Mouse (Mus musculus) frontal cortex, adult (tissue): ENCODE measurements at regions not wholly inside any gene's neighbourhood (a gene's known extent, or its start where the extent isn't known, plus 50 kb on each side); places are given as distances from the start of the nearest gene placed in this dataset.

ENCODE experiments used
- ATAC-seq: cut with Nextera tagmentation; 2 replicates; pipeline ENCODE4 v1.9.2; 2017; ENCODE audit warnings: mild to moderate bottlenecking, moderate library complexity, mixed read lengths; ENCODE audit not compliant: low TSS enrichment

DNA sequence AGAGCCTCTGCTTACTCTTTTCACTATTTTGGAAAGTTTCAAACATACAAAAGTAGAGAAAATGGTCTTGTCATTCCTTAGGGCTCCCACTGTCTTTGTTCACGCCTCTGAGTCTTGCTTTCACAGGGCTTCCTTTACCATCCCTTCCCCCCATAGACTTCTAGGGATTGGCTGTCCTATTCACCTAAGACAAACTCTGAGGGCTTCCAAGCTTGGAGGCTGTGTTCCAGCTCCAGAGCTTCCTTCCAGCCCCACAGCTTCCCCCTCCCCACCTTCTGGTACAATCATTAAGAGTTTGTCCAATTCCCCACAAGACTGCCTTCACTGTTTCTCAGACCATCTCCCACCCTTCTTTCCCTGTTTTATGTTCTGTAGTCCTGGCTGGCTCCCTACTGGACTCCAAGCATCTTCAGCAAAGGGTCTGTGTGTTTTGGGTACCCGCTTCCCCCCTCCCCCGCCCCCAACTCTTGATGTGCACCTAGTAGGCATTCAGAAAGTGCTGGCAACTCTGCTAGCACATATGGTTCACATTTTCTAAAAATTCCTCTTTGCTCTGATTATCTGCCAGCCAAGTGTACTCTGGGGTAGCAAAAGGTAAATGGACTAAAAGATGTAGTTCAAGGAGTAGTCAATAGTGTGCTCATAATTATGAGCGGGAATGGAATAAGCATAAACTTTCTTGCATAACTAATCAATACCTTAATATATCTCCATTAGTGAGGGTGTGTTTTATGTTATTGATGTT is 344.0 kb downstream of the Slc4a3 start:
- ATAC-seq: no peak

DNA sequence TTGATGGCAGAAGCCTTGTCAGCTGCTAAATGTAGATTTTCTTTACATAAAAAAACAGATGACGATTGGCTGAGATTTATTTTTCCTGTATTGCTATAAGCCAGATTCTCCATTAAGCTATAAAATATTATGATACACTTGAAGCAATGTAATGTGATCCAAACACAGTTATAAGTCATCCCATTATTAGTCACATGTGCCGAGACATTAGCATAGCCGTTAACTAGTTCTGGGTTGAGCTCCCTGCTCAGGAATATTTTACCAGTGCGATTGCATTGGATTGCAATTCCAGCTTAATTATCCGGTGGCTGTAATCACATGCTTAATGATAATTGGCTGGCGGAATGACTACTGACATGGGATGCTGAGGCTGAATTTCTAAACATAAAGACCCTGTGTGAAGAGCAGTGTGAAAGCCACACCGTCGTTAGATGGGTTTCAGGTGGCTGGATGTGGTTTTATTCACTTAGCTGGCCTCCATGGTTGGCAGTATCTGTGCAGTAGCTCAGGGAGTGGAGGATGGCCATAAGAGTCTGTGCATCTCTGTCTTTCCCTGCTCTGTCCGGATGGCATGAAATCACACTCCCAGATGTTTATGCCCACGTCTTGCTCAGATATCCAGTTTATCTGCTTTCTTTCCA is 344.7 kb downstream of the Slc4a3 start:
- no peak for ATAC-seq

DNA sequence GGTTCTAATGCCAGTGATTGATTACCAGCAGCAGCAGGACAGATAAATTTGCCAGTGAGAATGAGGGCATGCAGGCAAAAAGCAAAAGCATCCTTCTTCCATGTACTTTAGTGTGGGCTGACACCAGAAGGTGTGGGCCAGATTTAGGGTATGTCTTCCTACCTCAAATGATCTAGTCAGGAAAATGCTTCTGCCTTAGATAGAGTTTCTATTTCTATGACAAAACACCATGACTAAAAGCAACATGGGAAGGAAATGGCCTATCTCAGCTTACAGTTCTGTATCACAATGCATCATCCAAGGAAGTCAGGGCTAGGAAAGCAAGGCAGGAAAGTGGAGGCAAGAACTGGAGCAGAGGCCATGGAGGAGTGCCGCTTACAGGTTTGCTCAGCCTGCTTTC is 349.5 kb downstream of the Slc4a3 start:
- peak; percentile 89 for ATAC-seq

DNA sequence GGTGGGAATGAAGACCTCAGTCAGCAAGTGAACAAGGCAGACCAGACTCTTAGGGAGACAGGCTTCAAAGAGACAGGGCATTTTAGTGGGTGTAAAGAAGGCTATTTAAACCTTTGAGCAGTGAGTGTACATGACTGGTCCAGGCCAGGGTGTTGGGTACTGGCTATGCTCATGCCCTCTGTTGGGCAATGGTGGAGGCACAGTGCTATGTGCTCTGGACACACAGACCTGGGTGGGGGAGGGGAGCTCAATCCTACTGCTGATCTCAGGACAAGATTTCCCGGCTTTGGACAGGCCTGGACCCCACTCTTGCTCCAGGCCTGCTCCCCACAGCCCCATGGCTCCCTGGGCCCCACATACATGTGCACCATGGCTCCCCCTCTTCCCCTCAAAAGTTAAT is 355.1 kb downstream of the Slc4a3 start:
- 0 out of 2 replicates have a peak, but pooled peaks have one; percentile 31 for ATAC-seq

DNA sequence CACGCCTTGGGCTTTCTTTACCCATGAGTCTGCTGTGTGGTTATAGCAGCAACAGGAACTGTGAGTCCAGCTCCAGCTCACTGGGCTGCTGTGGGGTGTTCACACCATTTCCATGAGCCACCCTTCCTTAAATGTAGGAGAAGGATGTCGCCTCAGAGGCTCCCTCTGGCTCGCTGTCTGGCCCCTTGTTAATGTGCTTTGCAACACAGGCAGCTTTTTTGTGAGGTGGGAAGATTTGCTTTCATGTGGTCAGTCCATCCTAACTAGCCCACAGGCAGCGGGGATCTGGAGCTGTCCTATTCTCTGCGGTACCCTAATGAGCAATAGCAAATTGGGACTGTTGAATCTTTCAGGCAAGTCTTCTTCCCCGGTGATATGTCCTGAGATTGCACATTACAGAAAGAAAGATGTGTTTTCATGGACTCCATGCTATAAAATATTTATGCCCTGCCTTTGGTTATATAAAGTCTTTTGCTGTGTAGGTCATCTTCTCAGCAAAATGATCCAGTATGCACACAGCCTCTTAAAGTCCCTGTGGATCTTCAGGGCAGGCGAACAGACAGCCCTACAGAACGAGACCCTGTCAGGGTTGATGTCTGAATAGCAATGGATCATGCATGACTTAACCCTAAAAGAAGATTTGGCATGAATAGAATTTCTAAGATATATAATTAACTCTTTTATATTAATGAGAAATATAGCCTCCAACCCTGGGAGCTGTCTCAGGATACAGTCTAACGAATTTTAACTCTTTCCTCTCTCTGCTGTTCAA is 359.8 kb downstream of the Slc4a3 start:
- no peak for ATAC-seq

DNA sequence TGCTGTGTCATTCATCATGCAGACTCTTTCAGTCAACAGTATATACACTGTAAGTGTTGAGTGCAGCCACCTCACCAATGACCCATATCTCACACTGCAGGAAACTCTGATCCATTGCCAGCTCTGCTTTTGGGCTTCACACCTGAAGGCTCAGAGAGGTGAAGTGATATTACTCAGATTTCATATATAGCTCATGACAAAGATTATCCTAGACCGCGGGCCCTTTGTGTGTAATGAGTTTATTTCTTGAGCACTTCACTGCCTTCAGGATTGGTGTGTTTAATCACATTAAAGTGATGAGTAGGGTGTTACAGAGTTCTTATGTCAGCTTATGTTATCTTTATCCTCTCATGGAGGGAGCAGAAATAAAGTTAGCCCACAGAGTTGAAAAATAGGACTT is 369.2 kb downstream of the Slc4a3 start:
- no peak for ATAC-seq

DNA sequence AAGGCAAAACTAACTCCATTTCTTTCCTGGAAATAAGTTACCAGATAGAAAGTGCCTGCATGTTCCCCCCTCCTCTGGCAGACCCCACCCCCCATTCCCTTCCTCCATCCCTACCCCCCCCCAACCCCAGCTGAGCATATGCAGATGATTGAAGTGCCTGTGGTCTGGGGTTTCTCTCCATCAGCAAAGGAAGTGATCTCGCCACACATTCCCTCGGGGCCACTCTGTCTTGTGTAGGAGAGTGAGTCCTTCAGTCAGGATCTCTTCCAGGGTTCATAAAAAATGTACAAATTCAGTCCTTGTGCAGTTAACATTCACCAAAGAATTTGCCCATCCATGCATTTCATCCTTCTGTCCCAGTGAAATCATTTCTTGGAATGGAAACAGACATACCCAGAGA is 370.1 kb downstream of the Slc4a3 start:
- ATAC-seq: no peak

DNA sequence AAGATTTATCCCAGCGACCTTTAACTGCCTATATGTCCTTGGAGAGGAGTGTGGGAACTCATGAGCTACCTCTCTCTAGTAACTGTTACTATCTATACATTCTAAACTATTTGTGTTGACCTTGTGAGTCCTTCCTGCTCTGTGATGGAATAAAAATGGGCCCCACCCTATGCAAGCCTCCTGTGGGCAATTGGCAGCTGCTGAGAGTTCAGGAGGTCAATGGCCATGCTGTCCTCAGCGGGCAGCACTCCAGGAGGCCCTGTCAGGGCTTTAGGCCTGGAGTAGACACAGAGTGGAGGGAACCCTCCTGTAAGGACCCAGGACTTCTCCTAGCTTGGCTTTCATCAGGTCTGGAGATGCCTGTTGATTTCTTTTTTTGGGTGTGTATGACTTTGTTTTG is 373.1 kb downstream of the Slc4a3 start:
- no peak for ATAC-seq

DNA sequence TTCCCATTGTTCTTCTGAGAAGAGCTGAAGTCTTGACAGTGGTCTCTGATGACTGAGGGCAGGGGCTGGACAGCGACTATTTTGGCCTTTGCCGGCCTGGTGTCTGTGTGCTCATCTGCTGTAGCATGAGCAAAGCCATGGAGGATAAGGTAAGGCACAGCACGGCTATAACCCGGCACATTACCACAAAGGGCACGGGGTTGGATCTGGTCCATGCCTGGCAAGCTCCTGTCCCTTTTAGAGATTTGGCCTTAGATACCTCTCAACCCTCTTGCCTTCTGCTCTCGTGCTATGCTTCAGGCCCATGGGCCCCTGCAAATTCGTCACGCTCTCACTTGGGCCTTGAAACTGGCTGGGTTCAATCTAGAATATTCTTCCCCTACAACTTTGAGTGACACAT is 379.0 kb downstream of the Slc4a3 start:
- ATAC-seq: no peak

DNA sequence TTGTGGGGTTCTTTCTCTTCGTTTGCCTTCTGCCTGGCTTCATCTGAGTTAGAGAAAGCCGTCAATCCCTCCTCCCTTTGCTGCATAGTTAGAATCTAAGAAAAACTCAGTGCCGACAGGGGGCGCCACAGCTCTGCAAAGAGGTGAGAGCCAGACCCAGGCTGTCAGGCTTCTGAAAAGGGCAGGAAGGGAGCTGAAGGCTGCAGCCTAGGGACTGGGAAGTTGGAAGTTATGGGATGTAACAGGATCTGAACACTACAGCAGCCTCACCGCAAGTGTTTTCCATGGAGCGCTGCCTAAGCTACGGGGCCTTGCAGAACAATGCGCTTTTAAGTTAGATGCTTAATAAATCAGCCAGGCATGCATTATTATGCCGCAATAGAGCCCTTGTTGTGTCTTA is 379.7 kb downstream of the Slc4a3 start:
- ATAC-seq: peak; percentile 97

DNA sequence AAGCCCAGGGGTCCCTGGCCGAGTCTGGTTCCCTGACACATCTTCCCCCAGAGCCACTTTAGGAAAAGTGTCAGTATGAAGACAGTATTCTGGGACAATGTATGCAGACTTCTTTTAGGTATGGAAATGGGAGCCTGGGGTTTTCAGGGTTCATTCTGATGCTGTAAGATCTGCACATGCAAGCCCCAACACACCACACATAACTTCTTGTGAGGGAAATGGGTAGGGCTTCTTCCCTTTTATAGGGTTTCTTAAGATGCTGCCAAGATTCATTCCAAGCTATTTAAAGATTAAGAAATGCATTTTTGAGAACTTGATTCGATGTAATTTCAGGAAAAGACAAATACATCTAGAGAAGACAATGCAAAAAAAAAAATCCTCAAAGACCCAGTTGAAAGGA is 385.8 kb downstream of the Slc4a3 start:
- ATAC-seq: peak; percentile 60

DNA sequence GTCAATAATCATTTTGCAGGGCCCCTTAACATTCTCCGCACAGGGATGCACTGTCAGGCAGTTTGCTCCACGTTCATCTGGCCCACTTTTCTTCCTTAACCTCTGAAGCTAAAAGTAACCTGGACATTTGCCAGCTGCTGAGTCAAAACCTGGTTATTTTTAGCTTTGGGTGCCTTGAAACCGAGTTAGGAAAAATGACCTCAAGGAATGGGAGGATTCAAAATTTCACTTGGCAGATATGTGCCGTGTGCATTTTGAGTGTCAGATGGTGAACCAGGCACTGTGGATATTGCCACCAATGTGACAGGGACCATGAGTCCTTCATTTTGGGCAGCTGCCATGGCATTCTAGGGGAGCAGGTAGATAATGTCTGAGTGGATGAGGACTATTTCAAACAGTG is 387.8 kb downstream of the Slc4a3 start:
- no peak for ATAC-seq

DNA sequence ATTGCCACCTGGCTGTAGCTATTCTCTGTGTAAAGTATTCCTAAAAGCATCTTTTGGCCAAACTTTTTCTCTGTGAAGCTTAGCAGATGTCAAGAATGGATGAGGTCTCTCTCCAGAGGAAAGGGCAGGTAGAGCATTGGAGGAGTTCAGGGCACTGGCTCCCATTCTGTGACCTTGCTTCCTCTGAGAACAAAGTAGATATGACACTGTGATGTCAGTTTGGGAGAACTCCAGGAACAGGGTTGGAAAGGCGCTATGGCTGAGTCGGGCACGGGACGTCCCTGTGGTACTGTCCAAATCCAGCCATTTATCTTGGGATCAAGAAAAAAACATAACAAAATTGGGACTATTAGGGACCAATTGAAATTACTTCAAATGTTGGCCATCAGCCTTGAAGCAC is 388.7 kb downstream of the Slc4a3 start:
- no peak for ATAC-seq

DNA sequence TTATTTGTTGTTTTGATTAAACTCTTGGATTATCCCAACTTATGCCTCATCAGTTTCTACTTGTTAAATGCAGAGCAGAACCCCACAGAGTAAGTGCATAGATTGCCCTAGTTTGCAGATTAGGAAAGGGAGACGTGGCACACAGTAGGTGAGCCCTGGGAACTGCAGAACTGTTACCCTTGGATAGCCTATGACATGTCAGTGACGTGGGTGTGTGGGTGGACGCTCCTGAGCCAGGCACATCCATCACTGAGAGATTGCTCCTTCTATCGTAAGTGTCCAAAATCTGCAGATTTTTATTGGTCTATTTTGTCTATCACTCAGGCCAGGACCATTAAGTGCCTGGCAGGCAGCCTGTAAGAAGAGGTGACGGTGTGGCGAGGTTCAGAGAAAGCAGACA is 389.8 kb downstream of the Slc4a3 start:
- no peak; the same call in 1 of the 2 replicates for ATAC-seq

DNA sequence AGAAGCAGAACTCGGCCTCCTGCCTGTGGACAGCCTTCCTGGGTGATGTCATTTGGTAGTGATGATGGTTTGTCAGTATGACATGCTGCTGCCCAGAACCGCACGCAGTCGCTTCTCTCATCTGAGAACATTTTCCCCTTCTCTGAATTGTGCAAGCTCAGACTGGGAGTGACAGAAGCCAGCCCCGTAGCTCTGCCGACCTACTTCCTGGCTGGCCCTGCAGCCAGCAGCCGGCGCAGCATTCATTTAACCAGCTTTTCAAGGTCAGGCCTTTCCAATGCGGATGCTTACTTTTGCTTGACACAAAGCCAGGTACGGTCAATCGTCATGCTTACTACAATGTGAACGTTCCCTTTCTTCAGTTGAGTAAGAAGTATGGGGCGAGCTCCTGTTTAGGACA is 390.5 kb downstream of the Slc4a3 start:
- ATAC-seq: peak; percentile 79

DNA sequence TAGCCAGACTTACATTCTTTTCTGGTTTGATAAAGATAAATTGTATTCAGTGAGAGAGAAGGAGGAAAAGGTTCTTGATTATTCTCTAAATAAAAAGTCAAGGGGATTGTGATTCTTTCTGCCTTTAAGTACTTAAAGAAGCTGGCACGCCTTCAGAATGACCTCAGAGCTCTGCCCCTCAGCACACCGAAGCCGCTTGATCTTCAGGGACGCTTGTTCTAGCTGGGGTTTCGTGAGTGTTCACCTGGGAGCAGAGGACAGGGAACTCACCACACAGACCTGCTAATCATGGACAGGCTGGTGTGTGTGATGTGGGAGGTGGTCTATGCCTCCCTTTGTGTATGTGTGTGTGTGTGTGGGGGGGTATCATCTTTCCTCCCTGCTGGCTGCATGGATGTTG is 391.3 kb downstream of the Slc4a3 start:
- ATAC-seq: no peak

DNA sequence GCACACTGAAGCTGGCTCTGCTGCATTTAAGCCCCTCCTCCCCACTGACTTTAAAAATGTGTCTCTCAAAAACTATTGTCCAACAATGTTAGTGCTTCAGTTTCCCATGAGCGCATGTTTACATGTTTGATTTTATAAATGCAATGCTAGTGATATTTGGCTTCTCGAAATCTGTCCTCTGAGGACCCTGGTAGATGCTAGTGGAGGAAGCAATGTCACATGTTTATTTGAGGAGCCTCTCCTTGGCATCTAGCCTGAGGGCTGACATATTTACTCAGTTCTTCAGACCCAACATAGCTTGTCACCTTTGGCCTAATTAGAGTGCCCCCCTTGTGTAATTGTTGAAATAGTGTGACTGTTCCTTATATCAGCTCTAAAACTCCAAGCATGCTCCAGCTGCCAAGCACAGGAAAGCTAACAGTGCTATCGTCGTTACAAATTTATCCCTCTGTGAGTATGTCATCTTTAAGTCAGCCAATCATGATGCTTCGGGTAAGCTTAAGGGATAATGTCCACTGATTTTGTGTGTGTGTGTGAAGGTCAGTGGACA is 400.3 kb downstream of the Slc4a3 start:
- no peak for ATAC-seq

DNA sequence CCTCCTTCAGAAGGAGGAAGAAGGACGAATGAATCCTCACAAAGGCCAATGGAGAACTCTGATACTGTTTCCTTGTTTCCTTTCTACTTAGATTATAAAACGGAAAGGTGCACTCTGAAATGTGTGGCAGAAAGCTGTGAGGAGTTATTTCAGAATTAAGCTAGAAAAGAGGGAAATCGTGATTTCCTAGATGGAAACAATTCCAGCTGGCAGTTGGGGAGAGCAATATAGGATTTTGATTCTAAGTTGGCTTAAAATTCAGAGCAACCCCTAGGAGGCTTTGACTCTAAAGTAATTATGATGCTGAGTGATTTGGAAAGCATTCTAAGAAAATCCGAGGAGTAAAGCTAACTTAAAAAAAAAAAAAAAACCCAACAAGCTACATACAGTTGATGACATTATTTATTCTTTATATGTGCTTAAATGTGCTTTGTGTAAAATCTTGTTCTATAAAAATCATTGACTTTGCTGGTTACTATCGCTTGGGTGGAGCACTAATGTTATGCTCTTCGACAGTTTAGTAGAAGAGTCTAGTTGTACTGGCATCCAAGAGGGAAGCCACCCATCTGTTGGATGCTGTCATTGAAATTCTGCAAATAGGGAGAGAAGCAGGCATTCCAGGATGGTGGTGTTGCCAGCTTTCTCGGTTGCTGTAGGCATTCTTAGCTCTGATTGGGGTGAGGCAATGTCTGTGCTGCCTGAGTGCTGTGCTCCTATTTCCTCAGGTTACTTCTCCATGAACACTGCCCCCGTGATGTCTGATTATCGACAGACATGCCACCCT is 432.3 kb downstream of the Slc4a3 start:
- peak; percentile 96 for ATAC-seq

DNA sequence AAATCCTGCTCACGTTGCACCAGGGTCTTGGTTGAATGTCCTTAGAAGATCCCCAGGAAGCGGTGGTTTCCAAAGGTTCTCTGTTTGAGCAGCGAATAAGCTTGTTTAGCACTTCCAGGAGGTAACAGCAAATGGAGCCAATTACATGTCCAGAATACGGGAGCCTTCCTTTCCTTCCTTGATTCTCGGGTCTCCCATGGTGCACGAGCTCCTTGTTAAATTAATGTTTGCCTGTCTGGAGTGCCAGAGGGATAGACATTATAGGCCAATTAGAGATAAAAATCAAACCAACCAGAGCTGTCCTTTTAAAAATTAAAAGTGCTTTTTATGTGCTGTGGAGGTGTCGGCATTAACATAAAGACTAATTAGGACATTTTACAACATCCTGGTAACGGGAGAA is 437.0 kb downstream of the Slc4a3 start:
- ATAC-seq: no peak

DNA sequence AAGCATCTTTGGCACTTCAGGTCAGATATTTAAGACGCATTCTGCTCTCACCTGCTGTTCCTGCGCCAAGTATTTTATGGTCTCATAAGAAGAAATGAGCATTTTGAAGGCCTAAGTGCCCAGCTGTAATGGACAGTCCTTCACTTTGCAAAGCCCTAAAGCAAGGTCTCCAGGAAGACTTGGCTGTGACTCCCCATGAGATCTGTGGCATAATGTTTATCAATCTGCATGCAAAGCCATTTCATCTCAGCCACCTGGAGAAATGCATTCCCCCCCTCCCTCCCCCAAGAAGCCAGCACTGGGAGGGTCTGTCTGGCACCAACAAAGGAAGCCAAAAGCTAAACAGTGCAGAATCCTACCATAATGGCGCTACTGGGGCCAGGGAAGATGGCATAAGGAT is 437.4 kb downstream of the Slc4a3 start:
- ATAC-seq: no peak

DNA sequence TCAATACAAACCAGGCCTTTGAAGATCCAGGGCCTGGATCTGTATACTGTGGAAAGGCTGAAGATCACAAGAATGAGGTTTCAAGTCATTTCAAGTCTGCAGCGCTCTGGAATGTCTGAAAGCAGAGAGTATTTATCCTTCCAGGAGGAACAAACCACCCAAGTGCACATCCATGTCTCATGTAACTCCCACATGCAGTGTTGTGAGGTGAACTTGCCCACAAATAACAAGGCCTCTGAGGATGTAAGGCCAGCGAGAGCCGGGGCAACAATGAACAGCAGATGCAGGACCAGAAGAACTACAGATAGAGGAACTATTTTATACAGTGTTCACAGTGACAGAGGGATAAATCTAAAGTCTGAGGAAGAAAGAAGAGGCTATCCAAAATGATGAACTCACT is 442.4 kb downstream of the Slc4a3 start:
- no peak for ATAC-seq

DNA sequence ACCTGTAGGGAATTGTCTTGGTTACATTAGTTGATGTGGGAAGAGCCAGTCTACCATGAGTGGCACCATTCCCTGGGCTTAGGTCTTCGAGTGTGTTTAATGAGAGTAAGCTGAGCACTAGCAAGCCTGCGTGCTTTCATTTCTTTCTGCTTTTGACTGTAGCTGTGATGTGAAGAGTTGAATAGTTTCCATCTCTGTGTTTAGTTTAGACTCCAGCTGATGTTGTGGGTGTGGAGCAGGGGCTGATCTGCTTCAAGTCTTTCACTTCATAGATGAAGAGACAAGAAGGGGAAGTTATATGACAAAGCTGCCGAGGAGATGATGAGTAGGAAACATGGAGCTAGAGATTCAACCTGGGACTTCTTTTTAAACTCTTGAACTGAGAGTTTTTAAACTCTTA is 446.0 kb downstream of the Slc4a3 start:
- ATAC-seq: peak; percentile 59
